Mouse (Mus musculus) kidney, adult 18-20 months (tissue): Measurements from ENCODE around the gene Fzd1.

Source experiments
- DNase-seq: peaks from one replicate; pipeline ENCODE4 v3.0.0; 2021

Gene Fzd1

GRCm38 (mm10) chr5:4757902-4758301 is at the start of gene Fzd1:
Gene Fzd1, minus strand, starts transcription at chr5:4758035.
- peak; percentile 91 for DNase-seq

GRCm38 (mm10) chr5:4805228-4805627 is 47.4 kb upstream of the Fzd1 start:
- DNase-seq, result peak; percentile 22

- no peak for DNase-seq
These were observed 45.9 kb upstream of the Fzd1 start for GRCm38 (mm10) chr5:4803708-4804107.

- DNase-seq, result no peak
These were observed 44.1 kb upstream of the Fzd1 start for GRCm38 (mm10) chr5:4801971-4802370.

- DNase-seq, result no peak
These were observed 43.4 kb upstream of the Fzd1 start for GRCm38 (mm10) chr5:4801096-4801850.

GRCm38 (mm10) chr5:4791219-4791618 is 33.4 kb upstream of the Fzd1 start:
- DNase-seq, result no peak

- DNase-seq, result no peak
These were observed 32.4 kb upstream of the Fzd1 start for GRCm38 (mm10) chr5:4790265-4790664.

- DNase-seq, result no peak
These were observed 30.6 kb upstream of the Fzd1 start for GRCm38 (mm10) chr5:4788484-4788883.

- no peak for DNase-seq
These were observed 29.0 kb upstream of the Fzd1 start for GRCm38 (mm10) chr5:4786816-4787215.

GRCm38 (mm10) chr5:4778274-4778673 is 20.4 kb upstream of the Fzd1 start:
- no peak for DNase-seq

GRCm38 (mm10) chr5:4776495-4776894 is 18.7 kb upstream of the Fzd1 start:
- DNase-seq, result no peak

GRCm38 (mm10) chr5:4773090-4773772 is 15.4 kb upstream of the Fzd1 start:
- no peak for DNase-seq

- DNase-seq, result no peak
These were observed 12.8 kb upstream of the Fzd1 start for GRCm38 (mm10) chr5:4770609-4771008.

- no peak for DNase-seq
These were observed 10.1 kb upstream of the Fzd1 start for GRCm38 (mm10) chr5:4767896-4768295.

- DNase-seq, result no peak
These were observed 8.9 kb upstream of the Fzd1 start for GRCm38 (mm10) chr5:4766719-4767118.

GRCm38 (mm10) chr5:4761891-4762290 is 4.1 kb upstream of the Fzd1 start:
- DNase-seq, result no peak

GRCm38 (mm10) chr5:4758331-4759080 is 671 bp upstream of the Fzd1 start:
- no peak for DNase-seq

GRCm38 (mm10) chr5:4756871-4757711 is 744 bp downstream of the Fzd1 start:
- peak; percentile 81 for DNase-seq

- DNase-seq, result peak; percentile 53
These were observed 1.7 kb downstream of the Fzd1 start for GRCm38 (mm10) chr5:4756001-4756681.

GRCm38 (mm10) chr5:4755326-4755725 is 2.5 kb downstream of the Fzd1 start:
- DNase-seq, result no peak

- DNase-seq, result peak; percentile 32
These were observed 3.0 kb downstream of the Fzd1 start for GRCm38 (mm10) chr5:4754701-4755281.

- DNase-seq, result no peak
These were observed 4.7 kb downstream of the Fzd1 start for GRCm38 (mm10) chr5:4753161-4753560.
